Mouse (Mus musculus) brain, embryonic 14.5 days (tissue): ENCODE data around the gene Me3. TPM values are rescaled to one million over a fixed set of nuclear protein-coding genes. Genes with fewer than 3 reads are reported as not detected.

Source experiments
- DNase-seq: peaks from one replicate; pipeline ENCODE4 v3.0.0-alpha.2; 2011; ENCODE audit warnings: low read depth
- CTCF ChIP-seq: fragments of 200-500 bp; IDR thresholded peaks from 2 replicates; pipeline ENCODE4 v1.5.1; 2012; ENCODE audit warnings: inconsistent platforms, mild to moderate bottlenecking, moderate library complexity, borderline replicate concordance; ENCODE audit not compliant: insufficient read depth, insufficient read length; ENCODE audit errors: extremely low read depth
- POLR2A ChIP-seq: fragments of 200-500 bp; IDR thresholded peaks from 2 replicates; pipeline ENCODE4 v1.6.1; 2012; ENCODE audit warnings: mild to moderate bottlenecking, inconsistent platforms, borderline replicate concordance; ENCODE audit not compliant: poor library complexity, insufficient read depth, insufficient read length, severe bottlenecking; ENCODE audit errors: extremely low read depth
- polyA plus RNA-seq: library from polyadenylated mRNA; depleted of rRNA; stranded (reverse); fragments of >200 nt; gene quantifications from 2 replicates; pipeline ENCODE4 v1.2.3, GENCODE M21; 2012; rRNA removed

Gene Me3
- polyA plus RNA-seq: 2.0 and 3.7 TPM in 2 replicates

- peak; percentile 54 for DNase-seq
- TF ChIP-seq CTCF (no peak), POLR2A (no peak)
Observed at GRCm38 (mm10) chr7:89632342-89633251, at the start of gene Me3. Gene Me3, plus strand, starts transcription at chr7:89632392.

GRCm38 (mm10) chr7:89590039-89590438 is 42.2 kb upstream of the Me3 start:
- no peak for DNase-seq
- TF ChIP-seq CTCF: no peak
- no peak for TF ChIP-seq POLR2A

GRCm38 (mm10) chr7:89590542-89591251 is 41.5 kb upstream of the Me3 start:
- no peak for TF ChIP-seq CTCF
- no peak for TF ChIP-seq POLR2A

GRCm38 (mm10) chr7:89595813-89596212 is 36.4 kb upstream of the Me3 start:
- no peak for TF ChIP-seq CTCF
- TF ChIP-seq POLR2A: no peak
- DNase-seq: no peak

More at GRCm38 (mm10) chr7:89590542-89591251, 41.5 kb upstream of the Me3 start:
- peak; percentile 38 for DNase-seq

GRCm38 (mm10) chr7:89605589-89606536 is 26.3 kb upstream of the Me3 start:
- peak; percentile 43 for DNase-seq
- no peak for TF ChIP-seq POLR2A
- TF ChIP-seq CTCF: no peak

GRCm38 (mm10) chr7:89607329-89607728 is 24.9 kb upstream of the Me3 start:
- TF ChIP-seq CTCF: no peak
- TF ChIP-seq POLR2A: no peak
- no peak for DNase-seq

- DNase-seq: peak; percentile 57
Observed at GRCm38 (mm10) chr7:89611236-89611635, 21.0 kb upstream of the Me3 start.

GRCm38 (mm10) chr7:89616235-89616634 is 16.0 kb upstream of the Me3 start:
- no peak for DNase-seq
- no peak for TF ChIP-seq CTCF
- no peak for TF ChIP-seq POLR2A

More at GRCm38 (mm10) chr7:89611236-89611635, 21.0 kb upstream of the Me3 start:
- TF ChIP-seq CTCF: no peak
- TF ChIP-seq POLR2A: no peak

GRCm38 (mm10) chr7:89623331-89623730 is 8.9 kb upstream of the Me3 start:
- no peak for TF ChIP-seq CTCF
- TF ChIP-seq POLR2A: no peak
- no peak for DNase-seq

GRCm38 (mm10) chr7:89627393-89627792 is 4.8 kb upstream of the Me3 start:
- DNase-seq: peak; percentile 73
- TF ChIP-seq POLR2A: no peak
- no peak for TF ChIP-seq CTCF

- TF ChIP-seq POLR2A (no peak), CTCF (no peak)
- DNase-seq: peak; percentile 45
Observed at GRCm38 (mm10) chr7:89628006-89628405, 4.2 kb upstream of the Me3 start.

GRCm38 (mm10) chr7:89629006-89629405 is 3.2 kb upstream of the Me3 start:
- no peak for DNase-seq
- no peak for TF ChIP-seq POLR2A
- TF ChIP-seq CTCF: no peak
